Mouse (Mus musculus): ENCODE data around the gene 4930412O13Rik. TPM values are rescaled to one million over a fixed set of nuclear protein-coding genes. Genes with fewer than 3 reads are reported as not detected.

The 4930412O13Rik gene
- not detected in 4 replicates for total RNA-seq (2023; ENCODE audit: inconsistent age)

DNA sequence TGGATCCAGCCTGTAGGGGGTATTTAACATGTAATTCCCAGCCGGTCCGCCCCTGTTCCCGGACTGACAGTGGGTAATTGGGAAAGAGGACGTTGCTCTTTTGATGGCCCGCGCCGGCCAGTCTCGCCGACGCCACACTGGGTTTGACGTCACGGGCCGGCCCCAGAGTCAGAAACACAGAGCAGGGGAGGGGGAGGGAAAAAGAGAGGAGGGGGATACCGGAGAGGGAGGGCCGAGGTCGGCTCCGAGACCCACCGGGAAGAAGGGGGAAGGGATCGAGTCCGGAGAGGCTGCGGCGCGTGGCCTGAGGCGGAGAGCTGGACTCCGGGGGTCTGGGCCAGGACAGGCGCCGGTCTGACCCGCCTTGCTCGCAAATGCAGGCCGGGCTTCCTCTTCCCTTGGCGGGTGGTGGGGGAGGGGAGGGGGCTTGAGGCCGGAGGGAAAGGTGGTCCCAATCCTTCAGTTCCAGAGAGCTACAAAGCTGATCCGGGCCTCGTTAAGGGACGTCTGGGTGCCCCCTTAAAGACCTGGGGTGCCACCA is at the start of gene 4930412O13Rik:
4930412O13Rik (plus strand) TSS at position 202 of the 541 bp plus-strand sequence.

GRCm38 (mm10) chr2:9888913-9889650 is 8.0 kb downstream of the 4930412O13Rik start, which contains the start of gene 9230102O04Rik:
9230102O04Rik (minus strand) TSS chr2:9889540.

GRCm38 (mm10) chr2:9889651-9890183 is 8.7 kb downstream of the 4930412O13Rik start, which contains the start of gene Gata3:
Gata3 (minus strand) TSS chr2:9890034.

Other genes starting within 250 kb of the 4930412O13Rik start
- gene 9230102O04Rik, start 8.3 kb downstream of the 4930412O13Rik start, total RNA-seq (2023; ENCODE audit: inconsistent age): not detected in 4 replicates
- gene Gata3, start 8.8 kb downstream of the 4930412O13Rik start, total RNA-seq (2023; ENCODE audit: inconsistent age): 0.48 to 1.2 TPM (median 0.60 TPM) in 4 replicates
- gene Taf3, start 167.3 kb downstream of the 4930412O13Rik start, total RNA-seq (2023; ENCODE audit: inconsistent age): 20.9 to 22.3 TPM (median 21.5 TPM) in 4 replicates
- 112 to 130 TPM (median 123 TPM) in 4 replicates for gene Atp5c1, start 199.3 kb downstream of the 4930412O13Rik start, total RNA-seq (2023; ENCODE audit: inconsistent age)
- gene Kin, start 199.3 kb downstream of the 4930412O13Rik start, total RNA-seq (2023; ENCODE audit: inconsistent age): 18.5 to 23.0 TPM (median 20.0 TPM) in 4 replicates